Mouse (Mus musculus) layer of hippocampus, adult 11-12 months (tissue): ENCODE measurements around the gene Olfr1274-ps.
"Not testable (repeated sequence)": the region's sequence is repeated elsewhere in the genome, so short reads cannot be mapped to it uniquely, and the experiment has no call there.

Experiments used
- DNase-seq: peaks from one replicate; pipeline ENCODE4 v3.0.0; 2022; ENCODE audit warnings: low spot score

The Olfr1274-ps gene

GRCm38 (mm10) chr2:90398633-90399107 is at the start of gene Olfr1274-ps:
Olfr1274-ps (plus strand) TSS chr2:90398683.
- not testable (repeated sequence) for DNase-seq

- DNase-seq: not testable (repeated sequence)
These were observed 47.4 kb upstream of the Olfr1274-ps start for GRCm38 (mm10) chr2:90351047-90351446.

- DNase-seq: not testable (repeated sequence)
These were observed 46.9 kb upstream of the Olfr1274-ps start for GRCm38 (mm10) chr2:90351540-90351939.

GRCm38 (mm10) chr2:90359229-90359628 is 39.3 kb upstream of the Olfr1274-ps start:
- not testable (repeated sequence) for DNase-seq

- not testable (repeated sequence) for DNase-seq
These were observed 38.3 kb upstream of the Olfr1274-ps start for GRCm38 (mm10) chr2:90360199-90360598.

GRCm38 (mm10) chr2:90414110-90414821 is 15.8 kb downstream of the Olfr1274-ps start:
- not testable (repeated sequence) for DNase-seq

- not testable (repeated sequence) for DNase-seq
These were observed 23.8 kb downstream of the Olfr1274-ps start for GRCm38 (mm10) chr2:90422282-90422681.

- DNase-seq: not testable (repeated sequence)
These were observed 26.5 kb downstream of the Olfr1274-ps start for GRCm38 (mm10) chr2:90424937-90425336.

GRCm38 (mm10) chr2:90428988-90429717 is 30.7 kb downstream of the Olfr1274-ps start:
- not testable (repeated sequence) for DNase-seq

GRCm38 (mm10) chr2:90429782-90430181 is 31.3 kb downstream of the Olfr1274-ps start:
- not testable (repeated sequence) for DNase-seq

GRCm38 (mm10) chr2:90437453-90437852 is 39.0 kb downstream of the Olfr1274-ps start:
- not testable (repeated sequence) for DNase-seq

- peak; percentile 3 for DNase-seq
These were observed 41.7 kb downstream of the Olfr1274-ps start for GRCm38 (mm10) chr2:90440169-90440568.

- not testable (repeated sequence) for DNase-seq
These were observed 43.3 kb downstream of the Olfr1274-ps start for GRCm38 (mm10) chr2:90441811-90442210.

GRCm38 (mm10) chr2:90443811-90444210 is 45.3 kb downstream of the Olfr1274-ps start:
- DNase-seq: no peak

- no peak for DNase-seq
These were observed 50.7 kb downstream of the Olfr1274-ps start for GRCm38 (mm10) chr2:90448967-90449740.

GRCm38 (mm10) chr2:90452380-90452779 is 53.9 kb downstream of the Olfr1274-ps start:
- DNase-seq: no peak
